Mouse (Mus musculus) spleen, adult 2 months (tissue): ENCODE measurements at regions not wholly inside any gene's neighbourhood (a gene's known extent, or its start where the extent isn't known, plus 50 kb on each side); places are given as distances from the start of the nearest gene placed in this dataset.

Experiments used
- DNase-seq, 2 experiments: peaks; one replicate each; pipeline versions ENCODE4 v3.0.0 to v3.0.0-alpha.2; 2012 to 2021; ENCODE audit warnings: low spot score in 2 of 2, low read depth in 1 of 2
- H3K27ac ChIP-seq: fragments of 200-500 bp; 2 replicates; pipeline ENCODE4 v1.5.1; 2012; ENCODE audit warnings: low read length, inconsistent platforms; ENCODE audit not compliant: insufficient read depth
- H3K27me3 ChIP-seq: fragments of 200-500 bp; 2 replicates; pipeline ENCODE4 v1.6.1; 2012; ENCODE audit warnings: mild to moderate bottlenecking, moderate library complexity, low read length, inconsistent platforms; ENCODE audit not compliant: control insufficient read depth, insufficient read depth
- H3K36me3 ChIP-seq: fragments of 200-500 bp; 2 replicates; pipeline ENCODE4 v1.6.1; 2012; ENCODE audit warnings: mild to moderate bottlenecking, low read length, inconsistent platforms; ENCODE audit not compliant: control insufficient read depth, insufficient read depth
- H3K4me1 ChIP-seq: fragments of 200-500 bp; 2 replicates; pipeline ENCODE4 v1.6.1; 2011; ENCODE audit warnings: inconsistent platforms; ENCODE audit not compliant: control insufficient read depth, insufficient read depth, insufficient read length
- H3K4me3 ChIP-seq: fragments of 200-500 bp; 2 replicates; pipeline ENCODE4 v1.5.1; 2011; ENCODE audit warnings: mild to moderate bottlenecking, inconsistent platforms; ENCODE audit not compliant: insufficient read depth, insufficient read length; ENCODE audit errors: extremely low read depth
- CTCF ChIP-seq: fragments of 200-500 bp; IDR thresholded peaks from 2 replicates; pipeline ENCODE4 v1.5.1; 2011; ENCODE audit warnings: mild to moderate bottlenecking, inconsistent platforms; ENCODE audit not compliant: insufficient read depth, insufficient read length, insufficient replicate concordance; ENCODE audit errors: extremely low read depth
- POLR2A ChIP-seq: fragments of 200-500 bp; IDR thresholded peaks from 2 replicates; pipeline ENCODE4 v1.6.1; 2011; ENCODE audit warnings: low read depth, low read length, inconsistent platforms
- WGBS: fragments of 180-500 bp; shearing (Covaris S2); methylation state at CpG from one replicate; pipeline ENCODE4 v1.1.7; 2018; 5-methylcytosine and 5-hydroxymethylcytosine counted together

- Histone ChIP-seq H3K4me3 (no peak overlapping the region), H3K27me3 (no peaks in the 10 kb centered on the region), H3K36me3 (no peaks in the 10 kb centered on the region), H3K27ac (no peak overlapping the region), H3K4me1 (no peaks in the 10 kb centered on the region)
- DNase-seq = no peak
- WGBS = 88% methylated on average over 10 of the region's 10 CpGs
- no peak for TF ChIP-seq CTCF
- no peak for TF ChIP-seq POLR2A
Observed at GRCm38 (mm10) chr8:80189797-80190509, 132.1 kb upstream of the Hhip start.

DNA sequence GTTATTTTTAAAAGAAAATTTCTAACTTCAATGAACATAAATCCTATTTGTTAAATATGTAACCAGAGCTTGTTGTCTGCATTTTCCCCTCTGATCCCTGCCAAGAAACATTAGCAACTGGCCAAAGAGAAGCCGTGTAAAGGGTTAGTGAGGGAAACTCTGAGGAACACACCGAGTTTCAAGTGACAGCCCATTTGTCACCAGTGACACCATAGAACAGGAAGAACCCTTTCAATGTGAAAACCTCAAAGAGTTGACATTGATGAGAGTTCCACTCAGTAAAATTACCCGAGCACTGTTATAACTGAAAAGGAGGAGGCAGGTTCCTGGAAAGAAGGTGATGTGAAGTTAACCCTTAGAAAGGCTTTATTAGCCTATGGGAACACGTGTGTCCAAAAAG lies 127.5 kb upstream of the Hhip start:
- WGBS = 9% methylated on average over 4 of the region's 4 CpGs
- no peak overlapping the region for H3K27ac ChIP-seq
- no peaks in the 10 kb centered on the region for H3K4me1 ChIP-seq
- H3K4me3 ChIP-seq = no peak overlapping the region
- TF ChIP-seq POLR2A (no peak), CTCF (no peak)
- H3K27me3 ChIP-seq = no peaks in the 10 kb centered on the region
- no peak for DNase-seq
- no peaks in the 10 kb centered on the region for H3K36me3 ChIP-seq

DNA sequence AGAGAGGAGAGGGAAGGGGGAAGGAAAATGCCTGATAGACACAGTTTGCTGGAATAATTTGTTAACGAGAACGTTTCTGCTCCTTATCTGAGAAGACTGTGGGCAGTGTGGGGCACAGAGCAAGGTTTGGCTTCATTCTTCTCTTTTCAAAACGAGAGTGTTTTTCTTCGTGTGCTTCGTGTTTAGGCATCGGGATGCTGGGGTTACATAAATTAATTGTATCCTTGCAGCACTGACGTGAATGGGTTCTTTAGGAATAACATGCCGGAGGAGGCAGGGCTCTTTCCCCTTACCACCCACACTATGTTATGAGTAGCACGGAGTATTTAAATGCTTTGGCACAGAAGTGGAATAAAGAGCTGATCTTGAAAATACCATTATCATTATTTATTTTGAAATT lies 110.9 kb upstream of the Hhip start:
- Histone ChIP-seq H3K27me3 (no peaks in the 10 kb centered on the region), H3K4me1 (no peaks in the 10 kb centered on the region), H3K36me3 (no peaks in the 10 kb centered on the region), H3K27ac (no peak overlapping the region), H3K4me3 (no peak overlapping the region)
- no peak for TF ChIP-seq POLR2A
- TF ChIP-seq CTCF = no peak
- no peak for DNase-seq
- WGBS = 90% methylated on average over 9 of the region's 9 CpGs

GRCm38 (mm10) chr8:80149458-80150083 lies 91.8 kb upstream of the Hhip start:
- no peaks in the 10 kb centered on the region for H3K27me3 ChIP-seq
- H3K4me3 ChIP-seq = no peak overlapping the region
- no peak for DNase-seq
- WGBS = 48% methylated on average over 9 of the region's 9 CpGs
- H3K36me3 ChIP-seq = no peaks in the 10 kb centered on the region
- TF ChIP-seq POLR2A = no peak
- no peak for TF ChIP-seq CTCF
- no peak overlapping the region for H3K27ac ChIP-seq
- H3K4me1 ChIP-seq = no peaks in the 10 kb centered on the region

DNA sequence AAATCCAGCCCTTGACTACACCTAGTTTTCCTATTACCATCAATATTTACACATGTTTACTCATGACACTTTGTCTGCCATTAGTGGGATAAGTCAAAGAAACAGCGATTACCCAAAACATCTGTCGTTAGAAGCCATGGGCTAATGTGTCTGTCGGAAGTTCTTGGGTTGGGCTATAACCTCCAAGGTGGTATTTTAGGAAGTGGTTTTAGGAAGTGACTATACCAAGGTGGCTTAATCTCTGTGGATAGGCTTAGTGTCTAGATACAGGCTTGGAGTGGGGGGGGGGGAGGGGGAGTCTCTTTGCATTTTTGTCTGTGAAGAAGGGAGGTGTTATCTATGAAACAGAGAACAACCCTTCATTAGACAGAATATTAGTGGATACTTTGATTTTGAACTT lies 90.1 kb upstream of the Hhip start:
- 32% methylated on average over 3 of the region's 3 CpGs for WGBS
- Histone ChIP-seq H3K27ac (no peak overlapping the region), H3K4me1 (no peaks in the 10 kb centered on the region)

DNA sequence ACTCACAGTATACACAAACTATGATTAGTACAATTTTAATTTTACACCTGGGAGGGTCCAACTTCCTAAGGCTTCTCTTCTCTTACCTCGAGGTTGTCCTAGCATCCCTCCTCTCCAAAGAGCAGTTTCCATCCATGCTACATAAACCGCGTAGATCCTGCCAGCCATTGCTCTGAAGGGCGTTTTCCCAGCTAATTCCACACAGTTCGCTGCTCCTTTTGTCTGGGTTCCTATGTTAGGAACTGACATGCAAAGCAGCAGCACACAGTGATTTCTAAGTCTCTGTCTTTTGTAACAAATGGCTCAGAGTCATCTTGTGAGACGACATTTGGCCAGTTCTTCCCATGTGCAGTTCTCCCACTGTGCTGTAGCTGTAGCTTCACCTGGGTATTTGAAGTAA lies 80.7 kb upstream of the Hhip start:
- H3K27me3 ChIP-seq = no peaks in the 10 kb centered on the region
- no peaks in the 10 kb centered on the region for H3K4me1 ChIP-seq
- H3K4me3 ChIP-seq = no peak overlapping the region
- no peak for DNase-seq
- 87% methylated on average over 6 of the region's 6 CpGs for WGBS
- no peak overlapping the region for H3K27ac ChIP-seq
- no peaks in the 10 kb centered on the region for H3K36me3 ChIP-seq
- no peak for TF ChIP-seq CTCF

More for the DNA sequence above, 90.1 kb upstream of the Hhip start:
- no peak for DNase-seq
- H3K27me3 ChIP-seq = no peaks in the 10 kb centered on the region
- TF ChIP-seq CTCF = no peak
- no peak for TF ChIP-seq POLR2A
- no peaks in the 10 kb centered on the region for H3K36me3 ChIP-seq
- no peak overlapping the region for H3K4me3 ChIP-seq

- no peak for DNase-seq
- Histone ChIP-seq H3K27ac (no peak overlapping the region), H3K4me1 (no peaks in the 10 kb centered on the region), H3K4me3 (no peak overlapping the region), H3K27me3 (no peaks in the 10 kb centered on the region; the same call in 1 of the 2 replicates), H3K36me3 (no peaks in the 10 kb centered on the region)
- TF ChIP-seq CTCF (no peak), POLR2A (no peak)
- 85% methylated on average over 3 of the region's 3 CpGs for WGBS
Observed at GRCm38 (mm10) chr8:80120378-80120965, 62.7 kb upstream of the Hhip start.
